Mouse (Mus musculus): ENCODE measurements around the gene Syt6. TPM values are rescaled to one million over a fixed set of nuclear protein-coding genes. Genes with fewer than 3 reads are reported as not detected.

Gene Syt6
- total RNA-seq, 2 experiments from 2014 or later = not detected

Other genes with a start within 250 kb of the Syt6 start
- 1.4 TPM in 1 of 2 replicates, not detected in the other for gene Atg4a-ps, start 70.8 kb downstream of the Syt6 start, total RNA-seq (2014; fragmentation: Nextera tagmentation)
- 0.26 and 0.39 TPM in 2 replicates for gene Atg4a-ps, start 70.8 kb downstream of the Syt6 start, total RNA-seq (2017)
- gene Olfml3, start 162.8 kb downstream of the Syt6 start, total RNA-seq (2014; fragmentation: Nextera tagmentation) = 0.30 TPM in 1 of 2 replicates, not detected in the other
- 0.86 TPM in 1 of 2 replicates, not detected in the other for gene Olfml3, start 162.8 kb downstream of the Syt6 start, total RNA-seq (2017)
- gene Gm10964, start 164.1 kb downstream of the Syt6 start, total RNA-seq (2014; fragmentation: Nextera tagmentation) = not detected in 2 replicates
- not detected in 2 replicates for gene Gm10964, start 164.1 kb downstream of the Syt6 start, total RNA-seq (2017)
- gene Hipk1, start 216.3 kb downstream of the Syt6 start, total RNA-seq (2014; fragmentation: Nextera tagmentation) = 96.0 and 111 TPM in 2 replicates
- gene Hipk1, start 216.3 kb downstream of the Syt6 start, total RNA-seq (2017) = 56.8 and 59.0 TPM in 2 replicates
- gene Dclre1b, start 234.2 kb downstream of the Syt6 start, total RNA-seq (2014; fragmentation: Nextera tagmentation) = 33.9 and 39.8 TPM in 2 replicates
- gene Dclre1b, start 234.2 kb downstream of the Syt6 start, total RNA-seq (2017) = 17.1 and 21.2 TPM in 2 replicates
- gene Ap4b1, start 234.3 kb downstream of the Syt6 start, total RNA-seq (2014; fragmentation: Nextera tagmentation) = 15.6 and 19.6 TPM in 2 replicates
- 17.9 and 19.9 TPM in 2 replicates for gene Ap4b1, start 234.3 kb downstream of the Syt6 start, total RNA-seq (2017)
- gene Gm43064, start 234.3 kb downstream of the Syt6 start, total RNA-seq (2014; fragmentation: Nextera tagmentation) = 2.2 TPM in 1 of 2 replicates, not detected in the other
- 0.47 and 1.0 TPM in 2 replicates for gene Gm43064, start 234.3 kb downstream of the Syt6 start, total RNA-seq (2017)

Measured in granulocyte monocyte progenitor cell, adult 5-6 weeks (primary cell).